Mouse (Mus musculus): Measurements from ENCODE around the gene Zfp30. TPM values are rescaled to one million over a fixed set of nuclear protein-coding genes. Genes with fewer than 3 reads are reported as not detected.

The Zfp30 gene
- polyA plus RNA-seq, 1 experiment from 2014 or later: 5.4 TPM

MicroRNA genes within 50 kb of the gene (microRNA counts, 519-probe panel; counts per million panel counts)
- 1,565 counts per million, percentile 20 among the panel's probes with 10 or more counts for microRNA mmu-miR-1964

Small RNAs within 50 kb of the gene (microRNA-seq; reads per million reads assigned to microRNA genes)
- gene Mir1964: 4.0 reads per million, percentile 22 among the genes with 10 or more reads in this experiment

Other genes starting within 250 kb of the Zfp30 start
- 0.14 TPM in 1 of 2 replicates, not detected in the other for gene Catsperg2, start 57.0 kb upstream of the Zfp30 start, polyA plus RNA-seq (2015; fragmentation: Nextera tagmentation; extraction: Ambion mirVana)
- 11.8 and 12.4 TPM in 2 replicates for gene Zfp84, start 15.4 kb upstream of the Zfp30 start, polyA plus RNA-seq (2015; fragmentation: Nextera tagmentation; extraction: Ambion mirVana)
- gene Zfp790, start 32.1 kb downstream of the Zfp30 start, polyA plus RNA-seq (2015; fragmentation: Nextera tagmentation; extraction: Ambion mirVana): 13.0 and 13.4 TPM in 2 replicates
- 4.7 and 4.9 TPM in 2 replicates for gene Zfp940, start 69.7 kb downstream of the Zfp30 start, polyA plus RNA-seq (2015; fragmentation: Nextera tagmentation; extraction: Ambion mirVana)
- gene Zfp420, start 76.0 kb downstream of the Zfp30 start, polyA plus RNA-seq (2015; fragmentation: Nextera tagmentation; extraction: Ambion mirVana): 6.1 and 7.1 TPM in 2 replicates
- 8.4 and 10.2 TPM in 2 replicates for gene Zfp27, start 122.6 kb downstream of the Zfp30 start, polyA plus RNA-seq (2015; fragmentation: Nextera tagmentation; extraction: Ambion mirVana)
- 4.0 and 4.2 TPM in 2 replicates for gene Zfp383, start 124.2 kb downstream of the Zfp30 start, polyA plus RNA-seq (2015; fragmentation: Nextera tagmentation; extraction: Ambion mirVana)
- gene Zfp74, start 170.1 kb downstream of the Zfp30 start, polyA plus RNA-seq (2015; fragmentation: Nextera tagmentation; extraction: Ambion mirVana): 8.1 and 8.8 TPM in 2 replicates
- 14.0 and 14.9 TPM in 2 replicates for gene Zfp568, start 200.0 kb downstream of the Zfp30 start, polyA plus RNA-seq (2015; fragmentation: Nextera tagmentation; extraction: Ambion mirVana)

All from stomach, embryonic 16.5 days (tissue).